Mouse (Mus musculus): ENCODE measurements around the gene Gm28308.

DNA sequence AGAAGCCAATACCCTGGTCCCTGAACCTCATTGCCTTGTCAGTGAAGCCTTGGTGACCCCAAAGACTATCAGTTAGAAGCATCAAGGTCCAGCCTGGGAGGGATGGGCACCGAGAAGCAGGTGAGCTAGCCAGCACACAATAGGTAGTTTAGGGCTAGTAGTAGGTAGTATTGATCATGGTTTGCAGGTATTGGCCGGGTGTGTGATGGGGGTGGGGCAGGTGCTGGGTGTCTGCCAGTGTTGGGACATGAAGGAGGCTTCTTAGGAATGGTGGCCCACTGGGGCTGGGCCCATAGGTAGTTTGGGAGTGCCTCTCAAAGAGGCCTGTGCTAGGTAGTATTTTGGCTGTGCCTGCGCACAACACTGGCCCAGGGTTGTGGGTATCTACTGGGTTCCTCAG, 1.9 kb upstream of the Gm28308 start:
- TF ChIP-seq CTCF (IDR thresholded peaks at IDR 0.05): no peak
- no peak for TF ChIP-seq POLR2A (IDR thresholded peaks at IDR 0.05; ENCODE audit: insufficient read depth, low read depth, low read length)

All from heart, adult 2 months (tissue).